Mouse (Mus musculus): Measurements from ENCODE around the gene Amotl2.

DNA sequence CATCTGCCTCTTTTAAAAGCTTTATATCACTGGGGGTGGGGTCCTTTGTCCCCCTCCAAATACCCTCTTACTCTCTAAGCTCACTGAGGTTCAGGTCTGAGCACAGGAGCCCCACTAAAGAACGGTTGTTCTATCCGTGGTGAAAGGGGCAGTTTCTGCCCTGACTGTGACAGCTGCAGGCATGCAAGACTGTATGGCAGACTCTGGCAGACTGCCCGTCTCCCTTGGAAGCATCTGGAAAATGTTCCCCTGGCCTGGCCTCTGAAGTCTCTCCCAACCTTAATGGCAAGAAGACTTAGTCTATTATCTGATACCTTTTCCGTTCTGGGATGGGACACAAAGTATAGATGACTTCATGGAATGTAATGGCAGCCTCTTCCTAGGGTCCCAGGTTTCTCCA is 28.5 kb upstream of the Amotl2 start:
- TF ChIP-seq CTCF (IDR thresholded peaks at IDR 0.05; ENCODE audit: borderline replicate concordance, extremely low read depth, insufficient read depth, insufficient read length) (no peak), POLR2A (IDR thresholded peaks at IDR 0.05; ENCODE audit: borderline replicate concordance, extremely low read depth, insufficient read depth, insufficient read length, poor library complexity, severe bottlenecking) (no peak)

All from brain, embryonic 14.5 days (tissue).